Mouse (Mus musculus) midbrain, embryonic 14.5 days (tissue): ENCODE results near the gene Tecr. TPM values are rescaled to one million over a fixed set of nuclear protein-coding genes. Genes with fewer than 3 reads are reported as not detected.
"Not testable (repeated sequence)": the region's sequence is repeated elsewhere in the genome, so short reads cannot be mapped to it uniquely, and the experiment has no call there.

Experiments used
- ATAC-seq: fragments of 200-750 bp; cut with Nextera tagmentation; 2 replicates; pipeline ENCODE4 v1.8.0; 2017; ENCODE audit warnings: moderate number of reproducible peaks, moderate library complexity; ENCODE audit not compliant: low FRiP score, low TSS enrichment
- DNase-seq: peaks from one replicate; pipeline ENCODE4 v3.0.0-alpha.2; 2015
- H3K27ac ChIP-seq: fragments of 300-500 bp; sonication (generic); replicated peaks from 2 replicates; pipeline ENCODE4 v1.5.1; 2014; ENCODE audit warnings: mild to moderate bottlenecking, low read depth, low read length, moderate library complexity
- H3K27me3 ChIP-seq: fragments of 300-500 bp; sonication (generic); 2 replicates; pipeline ENCODE4 v1.6.1; 2014; ENCODE audit warnings: low read length, control low read depth, mixed read lengths; ENCODE audit not compliant: control insufficient read depth, insufficient read depth
- H3K36me3 ChIP-seq: fragments of 300-500 bp; sonication (generic); 2 replicates; pipeline ENCODE4 v1.6.1; 2014; ENCODE audit warnings: low read length, control low read depth; ENCODE audit not compliant: control insufficient read depth, insufficient read depth
- H3K4me1 ChIP-seq: fragments of 300-500 bp; sonication (generic); 2 replicates; pipeline ENCODE4 v1.6.1; 2014; ENCODE audit warnings: mild to moderate bottlenecking, antibody characterized with exemption, low read length, control low read depth; ENCODE audit not compliant: control insufficient read depth, insufficient read depth
- H3K4me2 ChIP-seq: fragments of 300-500 bp; sonication (generic); 2 replicates; pipeline ENCODE4 v1.6.1; 2014; ENCODE audit warnings: mild to moderate bottlenecking, low read length, moderate library complexity
- H3K4me3 ChIP-seq: fragments of 300-500 bp; sonication (generic); replicated peaks from 2 replicates; pipeline ENCODE4 v1.5.1; 2014; ENCODE audit warnings: low read depth, low read length
- H3K9ac ChIP-seq: fragments of 300-500 bp; sonication (generic); replicated peaks from 2 replicates; pipeline ENCODE4 v1.6.1; 2014; ENCODE audit warnings: mild to moderate bottlenecking, low read length, moderate library complexity
- H3K9me3 ChIP-seq: fragments of 300-500 bp; sonication (generic); 2 replicates; pipeline ENCODE4 v1.6.1; 2016; ENCODE audit warnings: low read length, control low read depth, mixed read lengths; ENCODE audit not compliant: control insufficient read depth
- WGBS: fragments of 180-500 bp; shearing (Covaris S2); extraction: QIAGEN DNeasy Blood & Tissue Kit; methylation state at CpG from one replicate; pipeline ENCODE4 v1.1.7; 2014; 5-methylcytosine and 5-hydroxymethylcytosine counted together
- polyA plus RNA-seq: library from polyadenylated mRNA; unstranded; fragments of >200 nt; fragmentation: Nextera tagmentation; extraction: Ambion mirVana; gene quantifications from 2 replicates; pipeline ENCODE4 v1.2.1, GENCODE M21; 2014

The Tecr gene
- polyA plus RNA-seq, 1 experiment from 2014 or later = 987 TPM

GRCm38 (mm10) chr8:83575561-83576515 is 31.9 kb downstream of the Tecr start:
- Histone ChIP-seq H3K4me1 (0 out of 2 replicates have a peak, but pooled peaks cover 7% of the 10 kb centered on the region), H3K36me3 (peaks cover 40% of the 10 kb centered on the region), H3K9ac (no peak overlapping the region), H3K27me3 (no peaks in the 10 kb centered on the region), H3K9me3 (no peaks in the 10 kb centered on the region), H3K4me2 (no peak overlapping the region), H3K27ac (0 out of 2 replicates have a peak overlapping the region, but pooled peaks have one; percentile 8), H3K4me3 (no peak overlapping the region)
- ATAC-seq = no peak
- DNase-seq = no peak
- 87% methylated on average over 17 of the region's 17 CpGs for WGBS

DNA sequence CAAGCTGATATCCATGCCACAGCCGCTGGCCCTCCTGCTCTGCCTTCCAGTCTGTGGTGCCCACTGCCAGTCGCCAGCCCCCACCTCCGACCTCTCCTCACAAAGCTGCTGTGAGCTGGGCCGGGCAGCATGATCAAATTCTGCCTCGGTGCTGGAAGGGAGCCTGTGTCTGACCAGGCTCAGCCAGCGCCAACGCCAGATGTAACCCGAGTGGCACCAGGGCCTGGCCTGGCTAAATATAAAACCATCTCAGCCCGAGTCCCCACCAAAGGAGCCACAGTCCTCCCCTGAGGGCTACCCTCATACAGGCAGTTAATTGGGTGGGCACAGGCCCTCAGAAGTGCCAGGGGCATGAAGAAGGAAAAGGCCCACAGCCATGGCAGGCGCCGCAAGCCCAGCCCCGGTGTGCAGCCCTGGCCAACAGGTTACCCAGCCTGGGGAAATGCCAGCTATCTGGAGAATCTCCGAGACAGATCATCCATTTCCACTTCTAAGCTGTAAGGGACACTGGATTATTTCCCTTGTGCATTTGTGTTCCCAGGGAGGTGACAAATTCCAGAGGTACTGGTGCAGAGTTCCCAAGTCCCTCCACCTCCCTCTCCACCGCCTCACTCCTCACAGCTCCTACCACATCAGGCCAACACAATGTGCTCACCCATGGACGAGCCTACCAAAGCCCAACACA is 33.0 kb downstream of the Tecr start:
- Histone ChIP-seq H3K9me3 (no peaks in the 10 kb centered on the region), H3K27me3 (no peaks in the 10 kb centered on the region), H3K36me3 (peaks cover 47% of the 10 kb centered on the region), H3K27ac (no peak overlapping the region), H3K4me1 (0 out of 2 replicates have a peak, but pooled peaks cover 7% of the 10 kb centered on the region), H3K4me2 (no peak overlapping the region), H3K9ac (no peak overlapping the region), H3K4me3 (no peak overlapping the region)
- no peak for DNase-seq
- 88% methylated on average over 15 of the region's 15 CpGs for WGBS
- no peak for ATAC-seq

GRCm38 (mm10) chr8:83573140-83573875 is 34.5 kb downstream of the Tecr start:
- no peak for ATAC-seq
- Histone ChIP-seq H3K27me3 (no peaks in the 10 kb centered on the region), H3K4me1 (0 out of 2 replicates have a peak, but pooled peaks cover 5% of the 10 kb centered on the region), H3K9ac (no peak overlapping the region), H3K36me3 (peaks cover 50% of the 10 kb centered on the region), H3K4me3 (no peak overlapping the region), H3K4me2 (no peak overlapping the region), H3K27ac (no peak overlapping the region), H3K9me3 (no peaks in the 10 kb centered on the region)
- no peak for DNase-seq
- WGBS = 88% methylated on average over 18 of the region's 18 CpGs

- no peaks in the 10 kb centered on the region for H3K27me3 ChIP-seq
- peaks cover 50% of the 10 kb centered on the region for H3K36me3 ChIP-seq
- peaks cover 8% of the 10 kb centered on the region for H3K4me1 ChIP-seq
- H3K27ac ChIP-seq = no peak overlapping the region
- H3K9me3 ChIP-seq = no peaks in the 10 kb centered on the region
- no peak for DNase-seq
- WGBS = 94% methylated on average over 5 of the region's 5 CpGs
- ATAC-seq = no peak
- no peak overlapping the region for H3K9ac ChIP-seq
- no peak overlapping the region for H3K4me3 ChIP-seq
- H3K4me2 ChIP-seq = no peak overlapping the region
Measured at GRCm38 (mm10) chr8:83572246-83572812, 35.4 kb downstream of the Tecr start.

GRCm38 (mm10) chr8:83571791-83572190 is 36.0 kb downstream of the Tecr start:
- Histone ChIP-seq H3K4me3 (no peak overlapping the region), H3K27me3 (no peaks in the 10 kb centered on the region), H3K9me3 (no peaks in the 10 kb centered on the region), H3K9ac (no peak overlapping the region), H3K4me1 (peaks cover 8% of the 10 kb centered on the region), H3K36me3 (peaks cover 50% of the 10 kb centered on the region), H3K4me2 (no peak overlapping the region), H3K27ac (no peak overlapping the region)
- ATAC-seq (no peak), DNase-seq (no peak)
- 96% methylated on average over 10 of the region's 10 CpGs for WGBS

GRCm38 (mm10) chr8:83571001-83571340 is 36.8 kb downstream of the Tecr start:
- not testable (repeated sequence) for H3K9me3 ChIP-seq, H3K9ac ChIP-seq, H3K4me1 ChIP-seq, DNase-seq, H3K4me2 ChIP-seq, ATAC-seq, H3K27me3 ChIP-seq, H3K27ac ChIP-seq, H3K4me3 ChIP-seq
- WGBS = 95% methylated on average over 6 of the region's 7 CpGs
- H3K36me3 ChIP-seq = peaks cover 50% of the 10 kb centered on the region

GRCm38 (mm10) chr8:83570272-83571000 is 37.3 kb downstream of the Tecr start:
- Histone ChIP-seq H3K9ac (no peak overlapping the region), H3K27ac (no peak overlapping the region), H3K4me1 (peaks cover 8% of the 10 kb centered on the region), H3K36me3 (peaks cover 50% of the 10 kb centered on the region), H3K9me3 (no peaks in the 10 kb centered on the region), H3K4me3 (no peak overlapping the region), H3K4me2 (no peak overlapping the region), H3K27me3 (no peaks in the 10 kb centered on the region)
- ATAC-seq (no peak), DNase-seq (no peak)
- 89% methylated on average over 15 of the region's 15 CpGs for WGBS

DNA sequence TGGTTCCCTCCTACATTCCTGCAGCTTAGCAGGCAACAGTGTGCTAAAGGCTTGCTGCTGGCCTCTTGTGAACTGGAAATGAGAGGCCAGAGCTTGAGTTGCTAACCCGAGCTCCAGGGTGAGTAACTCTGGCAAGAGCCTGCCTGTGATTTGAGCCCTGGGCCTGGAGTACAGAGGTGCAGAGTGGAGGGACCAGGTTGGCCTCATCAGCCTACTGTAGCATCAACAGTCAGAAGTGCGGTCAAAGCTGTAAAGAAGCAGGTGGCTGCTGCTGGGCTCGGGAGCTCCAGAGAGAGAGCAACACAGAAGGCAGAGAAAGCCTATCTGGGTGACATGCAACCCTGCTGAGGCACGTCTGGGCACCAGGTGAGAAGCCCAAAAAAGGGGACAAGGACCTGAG is 38.6 kb downstream of the Tecr start:
- H3K36me3 ChIP-seq = peaks cover 44% of the 10 kb centered on the region
- no peak for ATAC-seq
- no peak overlapping the region for H3K4me2 ChIP-seq
- DNase-seq = no peak
- H3K4me1 ChIP-seq = peaks cover 6% of the 10 kb centered on the region
- H3K9me3 ChIP-seq = no peaks in the 10 kb centered on the region
- H3K9ac ChIP-seq = no peak overlapping the region
- no peak overlapping the region for H3K4me3 ChIP-seq
- H3K27me3 ChIP-seq = no peaks in the 10 kb centered on the region
- 80% methylated on average over 4 of the region's 4 CpGs for WGBS
- H3K27ac ChIP-seq = no peak overlapping the region
